Mouse (Mus musculus): ENCODE measurements around the gene Hps1.
"Not testable (repeated sequence)": the region's sequence is repeated elsewhere in the genome, so short reads cannot be mapped to it uniquely, and the experiment has no call there.

The Hps1 gene

DNA sequence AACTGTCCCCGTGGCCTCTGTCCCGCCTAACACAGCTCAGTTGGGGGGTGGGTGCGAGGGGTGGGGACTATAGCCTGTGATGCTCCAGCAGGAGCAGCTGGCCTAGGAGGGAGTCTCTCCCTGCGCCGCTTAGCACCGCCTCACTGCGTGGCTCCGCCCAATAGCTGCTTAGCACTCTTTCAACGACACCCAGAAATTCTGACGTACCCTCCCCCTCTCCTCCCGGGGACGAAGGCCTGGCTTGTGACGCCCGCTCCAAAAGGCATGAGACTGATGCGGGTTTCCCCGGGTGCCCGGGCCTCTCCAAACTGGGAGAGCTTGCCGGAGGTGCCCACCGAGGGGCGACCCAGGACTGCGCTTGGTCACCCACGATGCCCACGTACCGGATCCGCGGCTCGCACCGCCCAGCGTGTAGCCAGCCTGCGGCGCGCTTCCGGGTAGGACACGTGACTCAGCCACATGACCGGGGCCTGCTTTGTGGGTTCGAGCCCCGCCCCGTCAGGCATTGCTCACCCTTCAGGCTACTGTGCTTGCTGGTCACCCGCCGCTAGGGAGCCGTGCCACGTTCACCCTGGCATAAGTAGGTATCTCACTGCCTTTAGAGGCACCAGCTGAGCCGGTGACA, at the start of gene Hps1:
TSS of gene Hps1 (minus strand) at position 448 of the 625 bp plus-strand sequence.
- DNase-seq (ENCODE audit: low spot score) = peak; percentile 74

DNA sequence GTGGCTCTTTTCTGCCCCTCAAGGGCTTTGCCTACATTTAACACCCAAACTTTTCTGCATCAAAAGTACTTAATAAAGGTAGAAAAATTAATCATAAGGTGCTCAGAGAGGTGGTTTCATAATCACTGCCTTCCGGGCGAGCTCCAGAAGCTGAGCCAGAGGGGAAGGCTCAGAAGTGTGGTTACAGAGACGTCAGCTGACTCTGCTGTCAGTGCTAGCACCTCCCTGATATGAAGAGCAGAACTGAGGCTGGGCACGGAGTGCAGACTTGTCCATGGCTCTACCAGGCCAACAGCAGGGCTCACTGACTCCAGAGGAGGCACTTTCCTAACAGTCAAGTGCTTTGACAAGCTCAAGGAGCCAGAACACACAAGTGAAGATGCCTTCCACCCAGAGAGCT, 49.4 kb upstream of the Hps1 start:
- DNase-seq (ENCODE audit: low spot score) = no peak

- no peak for DNase-seq (ENCODE audit: low spot score)
Measured at GRCm38 (mm10) chr19:42827843-42828242, 48.1 kb upstream of the Hps1 start.

- DNase-seq (ENCODE audit: low spot score) = no peak
Measured at GRCm38 (mm10) chr19:42820109-42820508, 40.3 kb upstream of the Hps1 start.

GRCm38 (mm10) chr19:42817761-42818160, 38.0 kb upstream of the Hps1 start:
- no peak for DNase-seq (ENCODE audit: low spot score)

DNA sequence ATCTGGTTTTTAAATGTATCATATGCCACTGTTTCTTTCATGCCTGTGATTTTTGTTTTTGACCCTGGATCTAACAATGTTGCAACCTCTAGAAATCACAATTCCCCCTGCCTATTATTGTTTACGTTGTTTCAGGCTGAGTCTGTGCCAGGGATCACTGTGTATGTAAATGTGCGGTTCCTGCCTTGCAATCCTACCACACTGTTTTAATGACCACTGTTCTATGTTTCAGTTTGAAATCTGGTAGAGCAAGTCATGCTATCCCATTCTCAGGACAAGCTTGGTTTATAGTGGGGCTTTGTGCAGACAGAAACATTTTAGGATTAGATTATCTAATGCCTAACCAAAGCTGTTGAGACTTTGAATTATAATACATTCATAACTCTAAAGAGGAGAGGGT, 36.5 kb upstream of the Hps1 start:
- no peak for DNase-seq (ENCODE audit: low spot score)

DNA sequence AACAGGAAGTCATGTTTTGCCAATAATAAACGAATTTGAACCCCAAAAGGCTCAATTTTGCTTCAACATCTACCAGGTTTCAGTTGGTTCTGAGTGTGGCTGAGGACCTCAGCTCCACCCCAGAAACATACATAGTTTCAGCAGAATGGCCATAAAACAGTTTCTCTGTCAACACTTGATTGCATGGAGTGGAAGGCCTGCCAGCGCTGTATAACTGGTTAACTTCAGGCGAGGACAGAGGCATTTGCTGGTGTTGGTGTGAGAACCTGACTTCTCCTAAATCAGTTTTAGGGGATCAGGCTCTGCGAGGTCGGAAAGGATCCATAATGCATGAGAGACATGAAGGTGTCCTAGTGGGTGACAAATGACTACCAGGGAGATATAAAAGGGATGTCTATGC, 30.4 kb upstream of the Hps1 start:
- DNase-seq (ENCODE audit: low spot score) = no peak

- DNase-seq (ENCODE audit: low spot score) = no peak
Measured at GRCm38 (mm10) chr19:42809491-42809890, 29.7 kb upstream of the Hps1 start.

- no peak for DNase-seq (ENCODE audit: low spot score)
Measured at GRCm38 (mm10) chr19:42797866-42798265, 18.1 kb upstream of the Hps1 start.

- DNase-seq (ENCODE audit: low spot score) = no peak
Measured at GRCm38 (mm10) chr19:42795801-42796200, 16.0 kb upstream of the Hps1 start.

DNA sequence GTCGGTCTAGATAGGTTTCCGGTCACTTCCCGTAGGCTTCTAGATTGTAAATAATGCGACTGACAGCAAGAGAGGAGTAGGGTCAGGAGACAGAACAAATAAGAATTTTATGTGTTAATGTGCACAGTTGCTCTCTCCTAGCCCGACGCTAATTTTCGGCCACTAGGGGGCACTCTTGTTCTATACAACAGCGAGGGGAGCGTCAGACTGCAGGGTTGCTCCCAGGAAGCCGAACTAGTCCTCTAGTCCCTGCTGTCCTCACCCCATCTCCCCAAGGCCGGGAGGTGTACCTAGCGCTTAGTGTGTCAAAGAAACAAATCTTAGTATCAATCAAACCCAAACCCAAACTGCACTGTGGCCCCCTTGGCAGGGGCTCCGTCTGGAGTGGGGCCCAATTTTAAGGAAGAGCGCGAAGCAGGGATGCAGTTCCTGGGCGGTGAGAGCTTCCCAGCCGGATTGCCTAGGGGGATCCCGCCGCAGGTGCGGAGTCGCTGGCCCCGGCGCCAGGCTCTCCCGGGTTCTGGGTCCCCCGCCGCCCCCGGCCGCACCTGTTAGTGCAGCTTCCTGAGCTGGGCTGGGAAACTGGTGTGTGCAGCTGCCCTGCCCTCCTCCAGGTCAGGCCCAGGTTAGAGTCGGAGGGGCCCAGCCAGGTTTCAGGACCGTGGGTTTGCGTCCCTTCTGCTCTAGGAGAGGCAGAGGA, 15.3 kb upstream of the Hps1 start:
- peak; percentile 82 for DNase-seq (ENCODE audit: low spot score)

DNA sequence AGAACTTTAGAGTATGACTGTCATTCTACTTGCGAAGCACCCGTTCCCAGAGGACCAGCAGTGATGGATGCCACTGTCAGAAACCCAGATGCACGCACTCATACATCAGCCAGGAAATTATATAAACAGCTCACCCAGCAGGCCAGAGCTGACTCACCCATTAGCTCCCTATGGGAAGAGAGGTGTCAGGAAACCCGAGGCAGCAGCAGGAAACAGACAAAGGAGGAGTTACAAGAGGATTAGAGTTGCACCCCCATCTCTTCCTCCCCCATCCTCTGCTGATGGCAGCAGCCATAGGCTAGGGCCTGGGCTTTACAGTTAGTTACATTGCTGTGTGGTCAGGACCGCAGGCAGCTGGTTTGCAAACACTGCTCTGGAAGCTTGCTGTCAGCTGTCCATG, 8.5 kb upstream of the Hps1 start:
- no peak for DNase-seq (ENCODE audit: low spot score)

GRCm38 (mm10) chr19:42785562-42786220, 5.9 kb upstream of the Hps1 start:
- DNase-seq (ENCODE audit: low spot score) = no peak

- DNase-seq (ENCODE audit: low spot score) = no peak
Measured at GRCm38 (mm10) chr19:42785129-42785528, 5.4 kb upstream of the Hps1 start.

GRCm38 (mm10) chr19:42780156-42780538, 369 bp upstream of the Hps1 start:
- not testable (repeated sequence) for DNase-seq (ENCODE audit: low spot score)

DNA sequence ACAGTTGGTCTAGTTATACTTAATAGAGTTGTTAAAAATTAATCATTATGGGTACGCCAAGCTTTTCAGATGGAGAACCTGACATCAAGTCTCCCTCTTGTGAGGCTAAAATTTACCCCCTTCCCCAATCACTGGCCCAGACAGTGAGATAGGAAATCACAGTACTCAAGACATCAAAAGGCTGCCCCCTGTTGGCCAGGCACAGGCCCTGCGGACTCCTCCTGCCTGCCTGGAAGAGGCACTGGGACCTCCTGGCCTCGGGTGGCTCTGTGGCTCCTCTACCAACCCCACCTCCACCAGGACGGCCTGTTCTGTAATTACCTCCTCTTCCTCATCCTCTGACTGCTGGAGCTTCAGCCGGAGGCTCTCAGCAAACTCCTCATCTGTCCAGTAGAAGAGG, 2.0 kb downstream of the Hps1 start:
- no peak for DNase-seq (ENCODE audit: low spot score)

- DNase-seq (ENCODE audit: low spot score) = no peak
Measured at GRCm38 (mm10) chr19:42776813-42777212, 3.0 kb downstream of the Hps1 start.

DNA sequence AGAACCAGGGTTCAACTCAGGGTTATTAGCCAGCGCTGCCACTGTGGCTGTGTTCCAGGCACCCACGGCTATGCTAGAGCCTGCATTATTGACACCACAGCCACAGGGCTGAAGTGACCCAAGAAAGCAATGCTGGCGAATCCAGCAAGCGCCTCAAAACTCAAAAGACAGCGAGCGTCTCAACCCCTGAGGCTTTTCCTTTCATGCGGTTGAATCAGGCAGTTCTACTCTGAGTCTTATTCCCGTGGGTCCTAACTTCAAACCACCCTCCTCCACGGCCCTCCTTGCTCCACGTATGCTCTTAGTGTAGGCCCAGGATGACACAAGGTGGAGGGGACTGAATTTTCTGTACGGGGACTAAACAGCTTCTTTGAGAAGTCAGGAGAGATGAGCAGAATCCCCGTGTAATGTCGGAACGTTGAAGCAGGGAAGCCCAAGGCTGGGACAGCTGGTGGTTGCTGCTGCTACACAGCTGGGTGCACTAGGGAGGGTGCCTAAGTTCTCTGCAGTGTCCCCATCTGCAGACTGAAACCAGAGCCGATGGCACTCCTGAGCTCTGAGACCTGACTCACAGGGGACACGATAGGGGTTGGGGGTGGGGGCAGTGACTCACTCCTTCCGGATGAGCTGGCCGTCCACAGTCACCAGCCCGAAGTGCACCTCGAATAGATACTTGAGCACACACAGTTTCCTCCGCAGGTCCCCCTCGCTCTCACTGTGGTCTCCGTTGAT, 9.5 kb downstream of the Hps1 start:
- no peak for DNase-seq (ENCODE audit: low spot score)

DNA sequence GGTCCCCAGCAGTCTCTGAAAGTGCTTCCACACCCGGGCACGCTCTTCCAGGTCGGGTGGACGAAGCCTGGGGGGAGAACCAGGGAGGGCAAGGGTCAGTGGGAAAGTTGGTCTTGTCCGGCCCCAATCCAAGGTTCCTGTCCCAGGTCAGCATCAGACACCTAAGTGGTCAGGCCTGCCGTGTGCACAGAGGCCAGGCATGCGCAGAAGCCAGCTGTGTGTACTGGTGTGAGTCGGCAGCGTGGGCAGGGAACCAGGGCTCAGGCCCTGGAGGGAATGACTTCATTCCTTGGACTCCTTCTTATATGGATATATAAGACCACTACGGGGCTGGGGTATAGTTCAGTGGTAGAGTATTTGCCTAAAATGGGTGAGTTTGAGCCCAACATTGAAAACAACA, 10.1 kb downstream of the Hps1 start:
- DNase-seq (ENCODE audit: low spot score) = no peak

DNA sequence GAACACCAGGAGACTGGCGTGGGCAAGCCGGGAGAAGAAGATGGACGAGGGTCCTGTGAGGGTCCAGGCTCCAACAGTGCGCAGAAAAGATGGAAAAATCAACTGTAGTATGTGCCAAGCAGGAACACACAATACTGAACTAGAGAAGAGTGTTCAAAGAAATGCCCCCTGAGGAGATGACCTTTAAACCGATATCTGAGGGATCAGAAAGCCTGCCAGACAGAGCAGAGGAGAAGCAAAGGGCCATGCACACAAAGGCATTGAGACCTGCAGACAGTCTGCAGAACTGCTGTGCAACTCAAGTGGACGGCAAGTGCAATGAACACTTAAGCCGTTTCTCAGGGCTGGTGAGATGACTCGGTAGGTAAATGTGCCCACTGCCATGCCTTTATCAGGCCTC, 12.4 kb downstream of the Hps1 start:
- DNase-seq (ENCODE audit: low spot score) = no peak

GRCm38 (mm10) chr19:42764398-42764797, 15.4 kb downstream of the Hps1 start:
- no peak for DNase-seq (ENCODE audit: low spot score)

DNA sequence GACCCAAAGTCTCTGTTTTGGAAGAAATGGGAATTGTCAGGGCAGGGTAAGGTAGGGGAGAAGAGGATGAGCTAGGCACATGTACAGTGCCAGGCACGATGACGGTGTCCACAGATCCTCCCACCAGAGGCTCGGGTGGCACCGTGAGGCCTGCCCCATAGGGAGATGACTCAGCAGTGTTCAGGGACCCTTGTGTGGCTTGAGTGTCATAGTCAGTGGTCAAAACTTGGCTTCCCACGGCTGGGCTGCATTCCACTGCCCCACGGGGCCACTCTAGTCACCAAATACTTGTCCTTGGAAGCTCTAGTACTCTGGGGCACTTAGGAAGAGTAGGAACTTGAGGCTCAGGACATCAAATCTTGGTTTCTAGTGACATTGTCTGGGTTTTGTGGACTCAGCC, 23.1 kb downstream of the Hps1 start:
- DNase-seq (ENCODE audit: low spot score) = no peak
